Mouse (Mus musculus) stomach, postnatal 0 days (tissue): ENCODE data around the gene Exosc7. TPM values are rescaled to one million over a fixed set of nuclear protein-coding genes. Genes with fewer than 3 reads are reported as not detected.
A peak's percentile ranks its signal among the peaks of the same experiment; 100 is the strongest.

ENCODE experiments used
- ATAC-seq: fragments of 200-750 bp; cut with Nextera tagmentation; 2 replicates; pipeline ENCODE4 v1.8.0; 2017; ENCODE audit not compliant: low FRiP score, low TSS enrichment
- DNase-seq: peaks from one replicate; pipeline ENCODE4 v3.0.0-alpha.2; 2016; ENCODE audit warnings: low spot score
- H3K27ac ChIP-seq: fragments of 300-500 bp; sonication (generic); replicated peaks from 2 replicates; pipeline ENCODE4 v1.5.1; 2014; ENCODE audit warnings: mild to moderate bottlenecking, control low read depth
- H3K27me3 ChIP-seq: fragments of 300-500 bp; sonication (generic); 2 replicates; pipeline ENCODE4 v1.6.1; 2014; ENCODE audit warnings: low read length; ENCODE audit not compliant: control insufficient read depth, insufficient read depth
- H3K36me3 ChIP-seq: fragments of 300-500 bp; sonication (generic); 2 replicates; pipeline ENCODE4 v1.6.1; 2014; ENCODE audit warnings: low read length, mixed read lengths; ENCODE audit not compliant: control insufficient read depth, insufficient read depth
- H3K4me1 ChIP-seq: fragments of 300-500 bp; sonication (generic); replicated peaks from 2 replicates; pipeline ENCODE4 v1.6.1; 2014; ENCODE audit warnings: antibody characterized with exemption; ENCODE audit not compliant: control insufficient read depth, insufficient read depth
- H3K4me2 ChIP-seq: fragments of 300-500 bp; sonication (generic); replicated peaks from 2 replicates; pipeline ENCODE4 v1.6.1; 2014; ENCODE audit warnings: low read depth, mild to moderate bottlenecking, control low read depth, moderate library complexity
- H3K4me3 ChIP-seq: fragments of 300-500 bp; sonication (generic); 2 replicates; pipeline ENCODE4 v1.5.1; 2014; ENCODE audit warnings: low read depth, low read length, control low read depth
- H3K9ac ChIP-seq: fragments of 300-500 bp; sonication (generic); 2 replicates; pipeline ENCODE4 v1.6.1; 2014; ENCODE audit warnings: mild to moderate bottlenecking, low read length, control low read depth, mixed read lengths
- H3K9me3 ChIP-seq: fragments of 300-500 bp; sonication (generic); 2 replicates; pipeline ENCODE4 v1.6.1; 2016; ENCODE audit warnings: low read length; ENCODE audit not compliant: control insufficient read depth
- CTCF ChIP-seq: IDR thresholded peaks from 2 replicates; pipeline ENCODE4 v1.5.1; 2016; ENCODE audit warnings: antibody characterized with exemption, low read depth, mild to moderate bottlenecking, moderate library complexity
- EP300 ChIP-seq: optimal IDR thresholded peaks from 2 replicates; pipeline ENCODE3; 2016; ENCODE audit warnings: antibody characterized with exemption
- WGBS: fragments of 180-500 bp; shearing (Covaris S2); extraction: QIAGEN DNeasy Blood & Tissue Kit; methylation state at CpG from one replicate; pipeline ENCODE4 v1.1.7; 2014; 5-methylcytosine and 5-hydroxymethylcytosine counted together
- polyA plus RNA-seq: library from polyadenylated mRNA; unstranded; fragments of >200 nt; fragmentation: Nextera tagmentation; extraction: Ambion mirVana; gene quantifications from 2 replicates; pipeline ENCODE4 v1.2.1, GENCODE M21; 2015

Gene Exosc7
- polyA plus RNA-seq, 1 experiment from 2014 or later: 73.5 TPM

DNA sequence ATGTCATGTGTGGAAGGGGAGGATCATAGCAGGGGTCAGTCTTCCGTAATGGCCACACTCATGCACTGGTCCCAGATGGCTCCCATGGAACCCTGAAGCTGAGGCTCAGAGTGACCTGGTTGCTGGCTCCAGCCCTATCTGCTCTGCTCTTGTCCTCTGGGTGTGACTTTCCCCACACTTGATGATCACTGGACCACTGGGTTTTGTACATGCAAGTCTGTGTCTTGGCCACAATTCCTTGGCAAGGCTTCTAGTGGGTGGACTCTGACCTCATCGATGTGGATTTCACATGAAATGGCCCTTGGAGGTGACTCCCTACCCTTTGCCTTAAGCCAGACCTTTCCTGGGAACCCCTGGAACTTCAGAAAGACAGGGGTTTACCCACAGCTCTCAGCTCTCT, 40.1 kb downstream of the Exosc7 start:
- Histone ChIP-seq H3K27me3 (no peaks in the 10 kb centered on the region), H3K4me1 (no peaks in the 10 kb centered on the region), H3K27ac (no peak overlapping the region), H3K4me3 (no peak overlapping the region), H3K9ac (no peak overlapping the region), H3K4me2 (0 out of 2 replicates have a peak overlapping the region, but pooled peaks have one; percentile 11), H3K36me3 (no peaks in the 10 kb centered on the region), H3K9me3 (no peaks in the 10 kb centered on the region)
- 79% methylated on average over 2 of the region's 2 CpGs for WGBS
- TF ChIP-seq EP300 (no peak), CTCF (no peak)
- DNase-seq (no peak), ATAC-seq (no peak)

DNA sequence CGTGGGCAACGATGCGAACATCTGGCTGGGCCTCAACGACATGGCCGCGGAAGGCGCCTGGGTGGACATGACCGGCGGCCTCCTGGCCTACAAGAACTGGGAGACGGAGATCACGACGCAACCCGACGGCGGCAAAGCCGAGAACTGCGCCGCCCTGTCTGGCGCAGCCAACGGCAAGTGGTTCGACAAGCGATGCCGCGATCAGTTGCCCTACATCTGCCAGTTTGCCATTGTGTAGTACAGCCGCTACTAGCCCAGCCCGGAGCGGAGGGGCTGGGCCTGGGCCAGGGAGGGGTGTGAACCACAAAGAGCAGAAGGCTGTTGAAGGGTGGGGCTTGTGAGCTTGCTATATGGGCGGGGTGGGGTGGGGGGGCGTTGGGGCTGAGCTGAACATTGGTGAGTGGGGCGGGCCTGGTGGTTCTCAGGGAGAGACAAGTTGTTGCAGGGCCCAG, 43.9 kb downstream of the Exosc7 start:
- H3K4me2 ChIP-seq: peak overlapping the region; percentile 34
- peak overlapping the region; percentile 27; the same call in 1 of the 2 replicates for H3K9ac ChIP-seq
- 0 out of 2 replicates have a peak overlapping the region, but pooled peaks have one; percentile 13 for H3K27ac ChIP-seq
- 33% methylated on average over 30 of the region's 30 CpGs for WGBS
- DNase-seq: peak; percentile 54
- H3K36me3 ChIP-seq: no peaks in the 10 kb centered on the region
- H3K4me3 ChIP-seq: no peak overlapping the region
- peak; percentile 71 for ATAC-seq
- no peaks in the 10 kb centered on the region for H3K9me3 ChIP-seq
- no peaks in the 10 kb centered on the region for H3K4me1 ChIP-seq
- no peak for TF ChIP-seq EP300
- TF ChIP-seq CTCF: peak; percentile 5; the same call in 1 of the 2 replicates
- H3K27me3 ChIP-seq: no peaks in the 10 kb centered on the region

DNA sequence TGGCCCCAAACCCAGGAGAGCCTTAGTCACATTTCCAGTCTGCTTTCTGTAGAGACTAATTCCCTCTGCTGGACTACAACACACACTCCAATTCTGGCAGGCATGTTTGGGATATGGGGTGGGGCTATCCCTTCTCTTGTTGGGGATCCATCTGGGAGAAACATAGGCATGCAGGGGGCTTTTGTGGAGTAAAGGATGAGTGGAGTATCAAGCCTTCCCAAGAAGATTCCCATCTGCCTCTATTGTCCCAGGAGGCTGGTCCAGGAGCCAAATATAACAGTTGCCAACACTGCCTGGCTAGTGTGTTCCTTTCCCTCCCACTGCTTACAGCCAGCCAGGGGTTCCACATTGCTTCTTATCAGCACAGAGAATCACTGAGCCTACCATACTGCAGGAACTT, 44.7 kb downstream of the Exosc7 start:
- Histone ChIP-seq H3K27me3 (no peaks in the 10 kb centered on the region), H3K27ac (no peak overlapping the region), H3K36me3 (no peaks in the 10 kb centered on the region), H3K9me3 (no peaks in the 10 kb centered on the region), H3K9ac (no peak overlapping the region), H3K4me3 (no peak overlapping the region), H3K4me2 (no peak overlapping the region), H3K4me1 (no peaks in the 10 kb centered on the region)
- ATAC-seq: peak; percentile 14; the same call in 1 of the 2 replicates
- TF ChIP-seq CTCF: peak; percentile 18; the same call in 1 of the 2 replicates
- TF ChIP-seq EP300: no peak
- no peak for DNase-seq

DNA sequence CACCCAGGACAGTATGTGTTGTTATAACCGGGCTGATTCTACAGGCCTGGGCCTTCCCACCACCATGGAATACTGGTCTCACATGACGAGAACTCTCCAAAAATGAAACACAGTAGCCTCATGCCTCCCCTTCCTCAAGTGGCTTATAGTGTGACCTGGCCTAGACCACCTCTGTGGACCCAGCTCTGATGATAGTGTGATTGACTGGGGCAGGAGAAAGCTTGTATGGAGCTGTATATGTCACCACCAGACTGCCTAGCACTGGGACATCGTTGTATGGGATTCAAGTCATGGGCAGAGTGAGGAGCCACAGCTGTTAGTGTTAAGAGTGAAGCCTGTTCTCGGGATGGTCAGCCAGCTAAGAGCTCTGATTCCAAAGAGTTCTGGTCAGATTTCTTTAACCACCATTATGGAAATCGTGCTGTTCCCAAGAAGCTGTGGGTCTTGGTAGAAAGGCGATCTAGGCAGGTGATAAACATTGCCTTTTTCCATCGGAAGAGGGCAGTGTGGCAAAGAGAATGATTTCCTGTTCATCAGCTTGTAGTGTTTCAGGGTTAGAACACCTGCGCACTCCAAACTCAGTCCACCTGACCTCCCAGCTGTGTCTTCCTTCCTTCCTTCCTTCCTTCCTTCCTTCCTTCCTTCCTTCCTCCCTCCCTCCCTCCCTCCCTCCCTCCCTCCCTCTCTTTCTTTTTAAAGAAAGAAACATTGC, 45.3 kb downstream of the Exosc7 start:
- H3K27me3 ChIP-seq: no peaks in the 10 kb centered on the region
- H3K4me1 ChIP-seq: no peaks in the 10 kb centered on the region
- TF ChIP-seq CTCF (peak; percentile 76), EP300 (no peak)
- no peak overlapping the region for H3K9ac ChIP-seq
- no peak overlapping the region for H3K27ac ChIP-seq
- no peaks in the 10 kb centered on the region for H3K9me3 ChIP-seq
- peak; percentile 49 for DNase-seq
- ATAC-seq: no peak
- H3K4me2 ChIP-seq: no peak overlapping the region
- no peaks in the 10 kb centered on the region for H3K36me3 ChIP-seq
- no peak overlapping the region for H3K4me3 ChIP-seq
- WGBS: 40% methylated on average over 8 of the region's 8 CpGs

DNA sequence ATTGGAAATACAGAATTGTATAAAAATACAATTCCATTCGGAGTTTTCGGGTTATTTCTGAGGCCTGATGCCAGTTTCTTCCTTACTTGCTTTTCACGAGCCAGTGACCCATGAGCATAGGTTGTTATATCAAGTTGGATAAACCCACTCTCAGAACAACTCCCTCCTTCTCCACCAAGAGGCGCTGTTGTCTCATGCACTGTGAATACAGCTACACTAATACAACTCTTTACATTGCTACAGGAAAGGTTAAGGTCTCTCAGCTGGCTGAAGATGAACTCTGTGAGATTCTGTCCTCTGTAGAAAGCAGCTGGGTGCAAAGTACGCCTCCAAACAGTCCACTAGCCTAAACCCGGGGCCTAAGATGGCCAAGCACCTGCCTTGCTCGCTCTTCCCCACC, 46.3 kb downstream of the Exosc7 start:
- no peak overlapping the region for H3K4me2 ChIP-seq
- H3K27me3 ChIP-seq: no peaks in the 10 kb centered on the region
- H3K36me3 ChIP-seq: no peaks in the 10 kb centered on the region
- H3K9me3 ChIP-seq: no peaks in the 10 kb centered on the region
- H3K4me3 ChIP-seq: no peak overlapping the region
- H3K9ac ChIP-seq: no peak overlapping the region
- no peak overlapping the region for H3K27ac ChIP-seq
- peak; percentile 96 for TF ChIP-seq CTCF
- TF ChIP-seq EP300: no peak
- ATAC-seq: peak; percentile 50
- WGBS: 68% methylated on average over 7 of the region's 7 CpGs
- H3K4me1 ChIP-seq: no peaks in the 10 kb centered on the region
- DNase-seq: peak; percentile 83

DNA sequence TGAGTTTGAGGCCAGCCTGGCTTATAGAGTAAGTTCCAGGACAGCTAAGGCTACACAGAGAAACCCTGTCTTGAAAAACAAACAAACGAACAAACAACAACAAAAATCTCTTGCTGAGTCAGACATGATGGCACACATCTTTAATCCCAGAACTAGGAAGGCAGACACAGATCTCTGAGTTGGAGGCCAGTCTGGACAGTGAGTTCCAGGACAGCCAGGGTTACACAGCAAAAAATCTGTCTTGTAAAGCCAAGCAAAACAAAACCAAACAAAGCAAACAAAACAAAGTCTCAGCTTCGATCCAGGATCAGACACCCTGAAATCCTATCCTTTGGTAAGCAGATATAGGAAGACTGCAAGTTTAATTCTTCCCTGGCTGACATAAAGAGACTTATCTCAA, 48.8 kb downstream of the Exosc7 start:
- Histone ChIP-seq H3K27me3 (no peaks in the 10 kb centered on the region), H3K27ac (no peak overlapping the region), H3K4me3 (no peak overlapping the region), H3K9ac (no peak overlapping the region), H3K4me2 (no peak overlapping the region), H3K36me3 (no peaks in the 10 kb centered on the region), H3K4me1 (no peaks in the 10 kb centered on the region), H3K9me3 (no peaks in the 10 kb centered on the region)
- DNase-seq (no peak), ATAC-seq (no peak)
- 56% methylated on average over 2 of the region's 2 CpGs for WGBS
- TF ChIP-seq EP300 (no peak), CTCF (no peak)
